Mouse (Mus musculus) neural tube, embryonic 14.5 days (tissue): Measurements from ENCODE around the gene Fgfr2. TPM values are rescaled to one million over a fixed set of nuclear protein-coding genes. Genes with fewer than 3 reads are reported as not detected.
A peak's percentile ranks its signal among the peaks of the same experiment; 100 is the strongest.

Experiments used
- ATAC-seq: fragments of 200-750 bp; cut with Nextera tagmentation; 2 replicates; pipeline ENCODE4 v1.8.0; 2017; ENCODE audit warnings: low read depth, mild to moderate bottlenecking, moderate TSS enrichment, moderate library complexity
- H3K27ac ChIP-seq: fragments of 300-500 bp; sonication (generic); 2 replicates; pipeline ENCODE4 v1.5.1; 2014; ENCODE audit warnings: low read depth, mild to moderate bottlenecking, control low read depth, low read length, moderate library complexity, mixed read lengths
- H3K27me3 ChIP-seq: fragments of 300-500 bp; sonication (generic); 2 replicates; pipeline ENCODE4 v1.6.1; 2014; ENCODE audit warnings: low read length; ENCODE audit not compliant: control insufficient read depth, insufficient read depth
- H3K36me3 ChIP-seq: fragments of 300-500 bp; sonication (generic); 2 replicates; pipeline ENCODE4 v1.6.1; 2014; ENCODE audit warnings: low read length, mixed read lengths; ENCODE audit not compliant: control insufficient read depth, insufficient read depth
- H3K4me1 ChIP-seq: fragments of 300-500 bp; sonication (generic); 2 replicates; pipeline ENCODE4 v1.6.1; 2014; ENCODE audit warnings: low read length; ENCODE audit not compliant: control insufficient read depth, insufficient read depth
- H3K4me2 ChIP-seq: fragments of 300-500 bp; sonication (generic); 2 replicates; pipeline ENCODE4 v1.6.1; 2014; ENCODE audit warnings: mild to moderate bottlenecking, low read depth, low read length, control low read depth
- H3K4me3 ChIP-seq: fragments of 300-500 bp; sonication (generic); 2 replicates; pipeline ENCODE4 v1.5.1; 2014; ENCODE audit warnings: low read depth, low read length, control low read depth, mixed read lengths
- H3K9ac ChIP-seq: fragments of 300-500 bp; sonication (generic); replicated peaks from 2 replicates; pipeline ENCODE4 v1.6.1; 2014; ENCODE audit warnings: low read depth, mild to moderate bottlenecking, control low read depth, low read length, mixed read lengths
- H3K9me3 ChIP-seq: fragments of 300-500 bp; sonication (generic); 2 replicates; pipeline ENCODE4 v1.6.1; 2016; ENCODE audit warnings: low read length; ENCODE audit not compliant: control insufficient read depth
- WGBS: fragments of 180-500 bp; shearing (Covaris S2); extraction: QIAGEN DNeasy Blood & Tissue Kit; methylation state at CpG from one replicate; pipeline ENCODE4 v1.1.7; 2014; 5-methylcytosine and 5-hydroxymethylcytosine counted together
- polyA plus RNA-seq: library from polyadenylated mRNA; unstranded; fragments of >200 nt; fragmentation: Nextera tagmentation; extraction: Ambion mirVana; gene quantifications from 2 replicates; pipeline ENCODE4 v1.2.1, GENCODE M21; 2014

The Fgfr2 gene
- polyA plus RNA-seq, 1 experiment from 2014 or later: 28.1 TPM

- H3K36me3 ChIP-seq: no peaks in the 10 kb centered on the region
- H3K9ac ChIP-seq: no peak overlapping the region
- H3K27me3 ChIP-seq: no peaks in the 10 kb centered on the region
- H3K4me3 ChIP-seq: no peak overlapping the region
- no peaks in the 10 kb centered on the region for H3K9me3 ChIP-seq
- 93% methylated on average over 2 of the region's 2 CpGs for WGBS
- H3K4me1 ChIP-seq: no peaks in the 10 kb centered on the region
- no peak overlapping the region for H3K4me2 ChIP-seq
- H3K27ac ChIP-seq: no peak overlapping the region
- no peak for ATAC-seq
Observed at GRCm38 (mm10) chr7:132476491-132476890, 646.7 kb downstream of the Fgfr2 start.

- Histone ChIP-seq H3K4me2 (no peak overlapping the region), H3K9ac (no peak overlapping the region), H3K36me3 (no peaks in the 10 kb centered on the region), H3K4me3 (no peak overlapping the region), H3K27ac (no peak overlapping the region), H3K9me3 (no peaks in the 10 kb centered on the region), H3K4me1 (no peaks in the 10 kb centered on the region), H3K27me3 (no peaks in the 10 kb centered on the region)
- ATAC-seq: no peak
- WGBS: 21% methylated on average over 5 of the region's 5 CpGs
Observed at GRCm38 (mm10) chr7:132475069-132475468, 648.1 kb downstream of the Fgfr2 start.

- H3K9me3 ChIP-seq: no peaks in the 10 kb centered on the region
- H3K36me3 ChIP-seq: no peaks in the 10 kb centered on the region
- no peak overlapping the region for H3K27ac ChIP-seq
- H3K27me3 ChIP-seq: no peaks in the 10 kb centered on the region
- no peaks in the 10 kb centered on the region for H3K4me1 ChIP-seq
- H3K4me3 ChIP-seq: no peak overlapping the region
- H3K9ac ChIP-seq: no peak overlapping the region
- H3K4me2 ChIP-seq: no peak overlapping the region
- 46% methylated on average over 3 of the region's 3 CpGs for WGBS
- no peak for ATAC-seq
Observed at GRCm38 (mm10) chr7:132471327-132471726, 651.8 kb downstream of the Fgfr2 start.

GRCm38 (mm10) chr7:132468391-132468790, 654.8 kb downstream of the Fgfr2 start:
- Histone ChIP-seq H3K36me3 (no peaks in the 10 kb centered on the region), H3K4me2 (no peak overlapping the region), H3K27ac (no peak overlapping the region), H3K9ac (no peak overlapping the region), H3K27me3 (no peaks in the 10 kb centered on the region), H3K4me1 (no peaks in the 10 kb centered on the region), H3K4me3 (no peak overlapping the region), H3K9me3 (no peaks in the 10 kb centered on the region)
- no peak for ATAC-seq

- no peak overlapping the region for H3K9ac ChIP-seq
- H3K36me3 ChIP-seq: no peaks in the 10 kb centered on the region
- WGBS: 98% methylated on average over 5 of the region's 5 CpGs
- no peak overlapping the region for H3K4me3 ChIP-seq
- no peaks in the 10 kb centered on the region for H3K9me3 ChIP-seq
- no peaks in the 10 kb centered on the region for H3K27me3 ChIP-seq
- no peaks in the 10 kb centered on the region for H3K4me1 ChIP-seq
- no peak for ATAC-seq
- H3K4me2 ChIP-seq: no peak overlapping the region
- H3K27ac ChIP-seq: no peak overlapping the region
Observed at GRCm38 (mm10) chr7:132465897-132466296, 657.3 kb downstream of the Fgfr2 start.

GRCm38 (mm10) chr7:132464894-132465293, 658.3 kb downstream of the Fgfr2 start:
- whole genome bisulfite sequencing: 91% methylated on average over 1 of the region's 1 CpGs
- Histone ChIP-seq H3K4me3 (no peak overlapping the region), H3K9me3 (no peaks in the 10 kb centered on the region), H3K9ac (no peak overlapping the region), H3K36me3 (no peaks in the 10 kb centered on the region), H3K4me2 (no peak overlapping the region), H3K27ac (no peak overlapping the region), H3K27me3 (no peaks in the 10 kb centered on the region), H3K4me1 (no peaks in the 10 kb centered on the region)
- ATAC-seq: no peak

- Histone ChIP-seq H3K27ac (no peak overlapping the region), H3K27me3 (no peaks in the 10 kb centered on the region), H3K9ac (no peak overlapping the region), H3K4me1 (no peaks in the 10 kb centered on the region), H3K36me3 (no peaks in the 10 kb centered on the region), H3K4me2 (no peak overlapping the region), H3K4me3 (no peak overlapping the region), H3K9me3 (no peaks in the 10 kb centered on the region)
- WGBS: 26% methylated on average over 7 of the region's 7 CpGs
- ATAC-seq: no peak
Observed at GRCm38 (mm10) chr7:132458493-132458892, 664.7 kb downstream of the Fgfr2 start.

- Histone ChIP-seq H3K4me1 (no peaks in the 10 kb centered on the region), H3K9me3 (no peaks in the 10 kb centered on the region), H3K4me2 (no peak overlapping the region), H3K4me3 (no peak overlapping the region), H3K27ac (0 out of 2 replicates have a peak overlapping the region, but pooled peaks have one; percentile 28), H3K36me3 (no peaks in the 10 kb centered on the region), H3K27me3 (no peaks in the 10 kb centered on the region), H3K9ac (no peak overlapping the region)
- ATAC-seq: no peak
- WGBS: 39% methylated on average over 11 of the region's 11 CpGs
Observed at GRCm38 (mm10) chr7:132455071-132455720, 668.0 kb downstream of the Fgfr2 start.

GRCm38 (mm10) chr7:132449891-132450735, 673.0 kb downstream of the Fgfr2 start:
- no peaks in the 10 kb centered on the region for H3K4me1 ChIP-seq
- no peaks in the 10 kb centered on the region for H3K27me3 ChIP-seq
- ATAC-seq: no peak
- WGBS: 55% methylated on average over 6 of the region's 6 CpGs
- peak overlapping the region; percentile 58 for H3K27ac ChIP-seq
- no peak overlapping the region for H3K4me3 ChIP-seq
- H3K4me2 ChIP-seq: no peak overlapping the region
- H3K36me3 ChIP-seq: no peaks in the 10 kb centered on the region
- H3K9me3 ChIP-seq: no peaks in the 10 kb centered on the region
- no peak overlapping the region for H3K9ac ChIP-seq
